Mouse (Mus musculus) gastrocnemius, postnatal 4 days (tissue): ENCODE measurements at regions not wholly inside any gene's neighbourhood (a gene's known extent, or its start where the extent isn't known, plus 50 kb on each side); places are given as distances from the start of the nearest gene placed in this dataset.

ENCODE experiments used
- DNase-seq, 2 experiments: peaks; one replicate each; pipeline ENCODE4 v3.0.0; 2021 to 2022; ENCODE audit warnings: low spot score in 2 of 2, mixed read lengths in 2 of 2

DNA sequence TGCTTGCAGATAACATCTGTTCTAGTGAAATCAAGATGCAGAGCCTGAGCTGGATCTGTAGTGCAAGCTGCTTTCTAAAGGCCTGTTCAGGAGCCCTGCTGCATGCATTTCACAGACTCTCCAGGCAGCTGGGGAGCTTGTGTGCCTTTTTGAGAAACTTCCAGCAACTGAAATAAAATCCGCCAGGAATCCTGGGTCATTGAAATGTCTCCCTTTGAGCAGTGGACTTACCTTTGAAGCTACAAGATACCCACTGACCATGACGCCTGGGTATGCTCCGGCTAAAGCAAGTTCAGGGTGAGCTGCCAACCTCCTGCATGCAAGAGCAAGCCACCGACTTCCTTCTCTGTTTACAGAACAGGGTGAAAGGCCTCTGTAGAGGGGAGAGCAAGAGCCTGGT is 278.7 kb downstream of the Cenpw start:
- DNase-seq = peak in 1 of 2 experiments; percentile 7

DNA sequence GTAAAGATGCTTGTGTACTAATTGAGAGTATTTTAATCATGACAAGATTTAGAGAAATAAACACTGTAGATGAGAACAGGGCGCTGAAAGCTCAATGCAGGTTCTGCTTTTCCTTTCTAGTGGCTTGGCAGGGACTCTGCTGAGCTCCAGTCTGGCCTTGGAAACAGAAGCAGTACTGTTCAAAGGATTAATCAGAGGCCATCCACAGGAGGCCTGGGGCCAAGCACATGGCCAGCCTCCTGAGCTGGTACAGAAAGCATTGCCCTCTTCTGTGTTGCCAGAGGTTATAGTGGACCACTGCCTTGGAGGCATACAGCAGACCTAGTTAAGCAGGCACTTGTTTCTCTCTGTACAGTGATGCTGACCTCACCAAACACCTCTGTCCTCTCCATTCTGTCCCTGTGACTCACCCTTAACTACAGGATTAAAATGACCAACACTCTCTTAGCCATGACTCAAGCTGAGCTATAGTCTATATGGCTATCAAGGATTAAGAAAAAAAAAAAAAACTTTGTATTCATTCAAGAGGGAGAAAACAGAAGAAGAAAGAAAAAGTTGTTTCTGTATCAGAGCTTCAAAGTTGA is 302.5 kb downstream of the Cenpw start:
- no peak for DNase-seq

DNA sequence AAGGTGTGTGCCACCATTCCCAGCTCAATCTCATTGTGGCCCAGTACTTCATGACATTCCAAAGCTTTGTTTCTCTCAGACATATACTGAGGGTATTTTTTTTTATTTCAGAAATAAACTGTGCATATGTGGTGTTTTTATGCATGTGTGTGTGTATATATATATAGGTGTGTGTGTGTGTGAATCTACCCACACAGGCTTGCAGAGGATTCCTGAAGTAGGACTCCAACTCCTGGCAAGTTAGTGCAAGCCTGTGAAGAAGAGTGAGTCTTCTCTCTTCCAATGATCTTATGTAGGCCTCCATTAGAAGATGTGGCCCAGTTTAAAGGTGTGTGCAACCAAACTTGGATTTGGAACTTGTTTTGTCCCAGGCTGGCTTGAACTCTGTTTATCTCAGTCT is 328.9 kb upstream of the Rspo3 start:
- DNase-seq = no peak

DNA sequence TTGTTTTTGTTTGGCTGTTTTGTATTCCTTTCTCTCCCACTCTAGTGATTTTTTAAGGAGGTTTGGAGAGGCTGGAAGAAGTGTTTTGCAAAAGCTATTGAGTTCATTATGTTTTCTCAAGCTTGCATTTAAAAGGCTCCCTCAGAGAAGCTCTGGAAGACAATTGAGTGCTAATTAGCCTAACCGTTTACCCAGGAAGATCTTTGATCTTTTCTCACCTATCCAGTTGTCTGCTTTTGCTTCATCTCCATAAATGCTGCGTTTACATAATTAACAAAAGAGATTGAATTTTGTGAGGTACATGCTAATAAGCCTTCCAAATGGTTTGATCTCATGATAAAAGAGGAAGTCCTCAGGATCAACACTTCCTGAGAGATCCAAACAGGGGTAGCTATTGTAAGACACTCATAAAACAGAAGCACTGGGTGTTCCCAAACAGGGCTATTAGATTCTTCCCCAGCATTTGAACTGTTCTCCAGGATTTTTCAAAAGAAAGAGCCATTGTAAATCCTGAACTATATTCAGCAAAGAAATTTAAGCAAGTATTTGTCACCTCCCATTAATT is 320.2 kb upstream of the Rspo3 start:
- DNase-seq = no peak

DNA sequence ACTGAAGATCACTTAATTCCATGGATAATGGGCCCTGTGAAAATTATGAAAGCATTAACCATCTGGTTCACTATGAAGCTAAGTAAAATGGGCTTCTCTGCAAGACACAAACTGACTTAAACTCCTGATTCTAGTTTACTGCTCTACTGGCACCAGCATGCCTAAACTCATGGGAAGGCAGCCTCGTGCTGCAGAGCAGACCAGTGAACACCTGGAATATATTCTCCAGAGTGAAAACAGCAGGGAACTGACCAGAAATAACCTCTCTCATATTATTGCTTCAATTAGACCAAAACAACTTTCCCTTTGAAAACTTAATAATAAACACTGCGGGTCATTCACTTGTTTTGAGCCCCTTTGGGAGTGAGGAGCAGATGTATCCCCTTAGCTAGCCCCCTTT is 316.8 kb upstream of the Rspo3 start:
- DNase-seq = no peak

DNA sequence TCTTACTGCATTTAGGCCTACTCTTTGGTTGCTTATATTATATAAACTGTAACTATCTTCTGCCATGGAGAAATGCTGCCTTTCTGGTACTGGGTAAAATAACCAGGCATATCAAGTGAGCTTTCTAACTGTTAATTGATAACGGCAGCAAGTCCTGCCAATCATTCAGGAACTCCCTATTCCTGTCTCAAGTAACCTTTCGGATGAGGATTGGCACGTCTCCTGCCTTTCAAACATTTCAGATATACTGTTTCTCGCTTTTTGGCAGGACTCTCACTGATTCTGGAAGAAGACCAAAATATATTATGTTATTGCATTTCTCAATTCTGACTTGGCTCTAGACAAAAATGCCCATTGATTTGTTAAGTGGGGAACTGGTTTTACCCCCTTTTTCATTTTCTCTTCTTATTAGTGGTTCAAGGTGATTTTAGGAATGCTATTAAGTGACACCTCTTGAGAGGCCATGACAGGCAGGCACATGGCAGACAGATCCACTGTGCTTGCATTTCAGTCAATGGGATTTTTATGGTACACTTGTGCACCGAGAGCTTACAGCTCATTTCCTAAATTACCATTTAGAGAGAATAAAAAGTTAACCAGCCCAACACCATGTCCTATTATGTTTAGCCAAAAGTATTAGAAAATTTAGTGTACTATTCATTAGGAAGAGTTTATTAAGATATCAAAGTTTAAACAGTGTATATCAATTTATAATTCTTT is 289.4 kb upstream of the Rspo3 start:
- DNase-seq = no peak

DNA sequence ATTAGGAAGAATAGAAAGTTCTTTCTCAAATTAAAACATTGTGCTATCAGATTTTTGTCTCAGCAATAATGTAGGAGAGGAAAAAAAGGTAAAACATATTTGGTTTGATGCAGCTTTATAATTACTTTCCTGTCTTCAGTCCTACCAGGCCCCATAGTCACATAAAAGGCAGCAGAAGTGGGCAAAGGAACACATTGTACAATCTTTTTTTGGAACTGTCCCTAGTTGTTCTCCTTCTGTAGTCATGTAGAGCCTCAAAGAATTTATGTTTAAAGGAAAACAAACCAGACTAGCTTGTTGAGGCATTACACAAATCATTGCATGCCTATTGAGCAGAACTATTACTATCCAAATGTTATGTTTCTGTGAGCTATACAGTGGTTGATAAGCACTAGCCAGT is 288.7 kb upstream of the Rspo3 start:
- DNase-seq = no peak

DNA sequence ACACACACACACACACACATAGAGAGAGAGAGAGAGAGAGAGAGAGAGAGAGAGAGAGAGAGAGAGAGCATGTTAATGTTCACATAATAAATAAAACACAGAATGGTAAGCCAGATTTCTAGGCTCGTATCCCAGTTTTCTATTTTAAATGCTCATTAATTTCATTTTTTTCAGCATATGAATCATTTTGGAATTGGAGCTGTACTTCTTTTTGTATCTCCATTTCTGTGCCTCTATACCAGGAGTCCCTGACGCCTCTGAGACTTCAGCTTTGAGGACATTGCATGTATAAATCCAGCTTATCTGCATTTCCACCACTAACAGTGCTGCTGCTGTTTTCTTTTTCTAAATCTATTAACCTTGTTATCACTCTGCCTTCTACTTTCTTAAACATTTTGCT is 287.5 kb upstream of the Rspo3 start:
- DNase-seq = no peak

DNA sequence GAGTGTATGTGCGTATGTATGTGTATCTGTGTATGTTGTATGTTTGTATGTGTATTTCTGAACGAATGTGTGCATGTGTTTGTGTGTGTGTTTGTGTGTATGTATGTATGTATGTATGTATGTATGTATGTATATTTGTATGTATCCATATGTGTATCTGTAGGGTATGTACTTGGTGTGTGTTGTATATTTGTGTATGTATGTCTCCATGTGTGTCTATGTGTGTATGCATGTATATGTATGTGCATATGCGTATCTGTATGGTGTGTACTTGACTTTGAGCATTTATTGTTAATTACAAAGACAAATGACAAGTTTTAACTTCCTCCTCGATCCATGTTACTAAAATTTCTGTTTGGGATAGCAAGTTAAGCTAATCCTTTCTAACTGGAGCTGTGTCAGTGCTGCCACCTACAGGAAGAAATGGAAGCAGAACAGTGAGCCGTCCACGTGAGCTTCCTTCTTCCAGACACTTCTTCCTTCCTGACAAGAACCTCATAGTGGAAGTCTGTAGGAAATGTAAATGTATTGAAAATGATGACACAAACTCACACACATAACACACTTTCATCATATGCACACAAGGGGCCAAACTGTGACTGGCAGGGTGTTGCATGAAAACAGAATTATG is 268.4 kb upstream of the Rspo3 start:
- DNase-seq = peak in 1 of 2 experiments; percentile 18

DNA sequence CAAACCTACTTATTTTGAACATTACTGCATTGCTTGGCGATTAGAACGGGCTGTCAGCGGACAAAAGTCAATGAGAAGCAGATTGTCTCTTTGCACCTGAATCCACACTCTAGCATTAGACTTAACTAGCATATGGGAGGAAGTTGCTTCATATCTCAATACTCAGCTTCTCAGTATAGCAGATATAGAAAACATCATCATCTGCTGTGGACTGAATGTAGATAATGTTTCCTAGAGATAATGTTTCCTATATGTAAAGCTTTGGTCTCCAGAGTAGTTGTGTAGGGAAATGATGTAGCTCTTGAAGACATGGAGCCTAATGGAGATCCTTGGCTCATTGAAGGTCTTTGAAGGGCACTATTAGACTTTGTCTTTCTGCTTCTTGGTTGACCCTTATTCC is 267.0 kb upstream of the Rspo3 start:
- no peak for DNase-seq

DNA sequence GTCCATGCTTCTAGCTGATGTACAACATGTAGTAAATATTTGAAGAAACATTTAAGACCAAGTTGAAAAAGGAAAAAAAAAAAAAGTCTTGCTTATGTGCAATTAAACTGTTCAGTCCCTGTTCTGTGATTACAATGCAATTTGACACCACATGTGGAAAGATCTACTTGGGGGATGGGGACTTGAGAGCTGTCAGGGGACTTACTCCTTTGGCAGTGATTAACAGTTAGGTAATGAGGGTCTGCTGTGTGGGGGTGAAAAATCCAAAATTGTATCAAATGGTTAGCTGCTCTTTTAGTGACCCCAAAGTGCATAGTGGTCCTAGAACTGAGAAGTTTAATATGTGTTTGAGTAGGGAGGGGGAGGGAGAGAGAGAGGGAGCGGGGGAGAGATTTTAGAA is 259.0 kb upstream of the Rspo3 start:
- DNase-seq = no peak

DNA sequence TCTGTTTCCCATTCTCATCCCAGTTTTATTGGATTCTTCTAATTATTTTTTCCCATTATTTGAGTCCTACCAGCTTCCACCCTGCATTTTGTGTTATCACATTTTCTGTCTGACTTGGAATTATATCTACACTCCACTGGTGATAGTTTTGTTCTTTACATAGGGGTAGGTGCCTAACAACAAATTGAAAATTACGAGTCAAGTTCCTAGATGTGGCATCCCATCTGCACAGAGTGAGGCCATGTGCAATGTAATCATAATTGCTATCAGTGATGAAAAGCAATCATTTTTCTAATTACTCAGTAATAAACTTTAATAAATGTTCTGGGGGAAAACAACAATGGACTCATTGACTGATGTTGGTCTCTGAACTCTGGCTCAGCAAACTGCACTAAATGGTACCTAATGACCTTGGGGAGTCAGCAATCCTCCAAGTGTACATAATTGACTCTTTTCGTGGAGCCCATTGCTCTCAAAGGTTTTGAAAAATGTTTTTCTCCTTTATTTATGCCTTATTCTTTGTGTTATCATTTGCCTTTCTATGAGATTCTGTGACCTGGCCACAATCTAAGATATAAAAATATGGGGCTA is 250.6 kb upstream of the Rspo3 start:
- DNase-seq = no peak

DNA sequence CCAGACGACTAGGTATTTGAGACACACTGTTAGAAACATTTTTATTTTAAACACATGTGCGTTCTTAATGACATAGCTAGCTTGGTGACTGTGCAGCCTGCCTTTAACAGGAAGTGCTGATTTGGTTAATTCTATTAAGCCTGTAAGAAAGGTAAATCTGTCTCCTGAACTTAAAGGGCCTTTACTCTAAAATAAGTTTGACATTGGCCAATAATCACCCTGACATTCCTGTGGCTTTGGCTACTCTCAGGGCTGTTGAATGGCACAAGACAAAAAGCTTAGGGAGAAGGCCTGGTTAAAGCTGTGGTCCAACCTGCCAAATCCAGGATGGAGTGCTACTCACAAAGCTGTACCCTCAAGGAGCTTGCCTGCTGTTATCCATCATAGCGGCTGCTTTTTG is 201.0 kb upstream of the Rspo3 start:
- no peak for DNase-seq

DNA sequence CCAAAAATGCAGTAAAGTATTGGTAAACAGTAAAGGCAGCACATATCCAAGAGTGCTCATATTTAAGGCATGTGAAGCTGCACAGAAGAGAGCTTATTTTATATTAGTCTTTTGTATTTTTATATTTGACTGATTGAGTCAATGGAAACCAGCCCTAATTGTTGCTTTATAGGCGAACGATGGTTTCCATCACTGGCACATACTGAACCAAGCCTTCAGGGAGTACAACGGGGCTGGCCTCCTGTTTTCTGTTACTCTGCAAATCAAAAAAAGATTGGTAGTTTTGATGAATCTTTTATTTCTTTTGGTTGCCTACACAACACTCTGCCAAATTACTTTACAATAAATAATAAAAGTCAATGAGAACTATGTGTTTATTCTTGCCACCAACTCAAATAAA is 189.7 kb upstream of the Rspo3 start:
- DNase-seq = no peak

DNA sequence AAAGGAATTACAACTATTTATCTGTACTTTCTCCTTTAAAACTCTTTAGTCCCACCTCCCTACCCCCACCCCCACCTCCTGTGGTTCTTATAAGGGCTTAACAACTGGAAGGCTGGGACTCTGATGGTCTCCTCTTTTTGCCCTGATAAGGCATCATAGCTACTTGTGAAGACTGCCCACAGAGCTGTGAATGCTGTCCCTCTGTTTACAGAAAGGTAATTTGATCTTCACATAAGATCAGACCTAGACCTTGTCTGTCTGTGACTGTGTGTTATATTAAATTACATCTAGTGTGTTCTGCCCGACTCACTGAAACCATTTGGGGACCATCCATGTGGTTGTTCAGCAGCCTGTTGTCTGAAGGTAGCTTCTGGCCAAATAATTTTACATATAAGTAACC is 175.3 kb upstream of the Rspo3 start:
- no peak for DNase-seq

DNA sequence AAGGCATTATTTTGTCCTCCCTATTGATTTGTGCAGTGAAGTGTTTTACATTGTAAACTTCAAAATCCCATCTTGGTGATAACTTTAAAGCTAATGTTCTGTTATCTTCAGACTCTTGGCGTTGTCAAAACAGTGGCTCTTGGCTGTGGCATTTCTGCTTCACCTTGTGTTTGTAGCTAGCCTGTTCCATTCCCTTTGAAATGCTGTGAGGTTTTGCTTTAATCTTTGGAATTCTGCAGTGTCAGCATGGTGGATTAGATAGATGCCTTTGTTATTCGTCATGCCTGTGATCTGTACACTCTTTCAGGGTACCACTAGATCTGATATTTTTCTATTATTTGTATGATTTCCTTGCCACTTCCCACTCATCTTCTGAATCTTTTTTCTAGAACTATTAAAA is 173.0 kb upstream of the Rspo3 start:
- DNase-seq = no peak

DNA sequence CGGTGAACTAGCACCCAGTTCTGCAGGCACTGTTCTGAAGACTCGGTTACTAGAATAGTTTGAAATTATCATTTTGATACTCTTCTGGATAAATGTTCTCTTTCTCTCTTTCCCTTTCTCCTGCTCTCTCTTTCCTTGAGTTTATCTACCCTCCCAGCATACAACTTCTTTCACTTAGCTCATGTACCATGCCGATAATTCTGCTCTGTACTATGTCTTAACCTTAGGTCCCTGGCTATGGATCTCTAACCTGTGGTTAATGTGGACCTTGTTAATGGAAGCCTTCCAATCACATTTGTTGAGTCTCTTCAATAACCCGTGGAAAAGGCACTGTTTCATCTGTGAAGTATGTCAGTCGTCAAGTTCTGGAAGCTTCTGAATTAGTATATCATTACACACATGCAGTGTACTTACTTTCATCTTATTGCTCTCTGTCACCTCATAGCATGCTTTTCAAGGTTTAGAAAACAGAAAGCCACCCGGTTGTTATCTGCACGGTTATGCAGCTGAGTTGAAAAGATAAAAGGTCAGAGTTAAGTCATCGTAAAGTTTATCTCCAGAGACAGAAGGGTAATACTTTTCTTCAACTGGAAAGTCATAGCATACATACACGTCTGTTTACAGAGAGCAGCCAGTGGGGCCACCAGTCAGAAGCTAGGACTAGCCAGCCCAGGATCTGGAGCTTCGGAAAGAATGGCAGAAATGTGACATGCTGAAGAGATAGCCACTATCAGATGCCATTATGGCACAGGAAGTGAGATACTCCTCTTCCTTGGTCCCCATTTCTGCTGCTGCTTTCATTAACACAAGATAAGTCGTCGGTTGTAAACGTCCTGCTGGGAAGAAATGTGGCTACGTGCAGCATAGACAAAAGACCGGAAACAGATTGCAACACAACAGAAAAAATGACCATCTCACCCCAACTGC is 157.6 kb upstream of the Rspo3 start:
- no peak for DNase-seq

DNA sequence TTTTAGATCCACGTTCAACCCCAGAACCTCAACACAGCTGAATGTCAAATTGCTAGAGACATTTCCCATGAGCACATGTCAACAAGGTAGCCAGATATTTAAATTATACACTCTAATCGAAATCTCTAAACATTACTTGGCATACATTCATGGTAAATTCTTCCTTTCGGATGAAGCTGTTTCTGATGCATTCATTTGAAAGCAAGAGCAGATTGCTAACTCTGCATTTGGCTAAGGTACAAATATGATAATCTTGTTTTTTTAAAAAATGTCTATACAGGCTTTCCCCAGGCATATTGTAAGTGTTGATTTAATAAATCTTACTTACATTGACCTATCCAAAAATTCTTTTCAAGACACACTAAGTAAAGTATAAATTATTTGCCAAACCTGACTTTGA is 153.9 kb upstream of the Rspo3 start:
- DNase-seq = no peak

DNA sequence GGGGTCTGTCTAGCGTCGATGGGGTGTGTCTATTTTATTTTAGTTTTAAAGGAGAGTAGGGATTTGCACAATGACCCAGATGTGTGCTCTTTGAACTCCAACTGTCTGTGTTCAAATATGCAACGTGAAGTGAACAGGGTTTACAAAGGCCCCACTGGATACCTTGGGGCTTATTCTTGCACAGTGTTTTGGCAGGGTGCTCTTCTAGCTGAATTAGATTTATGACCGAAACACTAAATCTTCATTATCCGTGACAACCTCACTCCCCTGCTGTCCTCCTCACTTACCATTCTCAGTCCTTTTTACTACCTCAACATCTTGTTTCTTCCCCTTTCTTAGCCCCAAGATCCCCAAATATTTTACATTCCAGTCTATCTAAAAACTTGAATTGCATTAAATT is 151.3 kb upstream of the Rspo3 start:
- DNase-seq = no peak

DNA sequence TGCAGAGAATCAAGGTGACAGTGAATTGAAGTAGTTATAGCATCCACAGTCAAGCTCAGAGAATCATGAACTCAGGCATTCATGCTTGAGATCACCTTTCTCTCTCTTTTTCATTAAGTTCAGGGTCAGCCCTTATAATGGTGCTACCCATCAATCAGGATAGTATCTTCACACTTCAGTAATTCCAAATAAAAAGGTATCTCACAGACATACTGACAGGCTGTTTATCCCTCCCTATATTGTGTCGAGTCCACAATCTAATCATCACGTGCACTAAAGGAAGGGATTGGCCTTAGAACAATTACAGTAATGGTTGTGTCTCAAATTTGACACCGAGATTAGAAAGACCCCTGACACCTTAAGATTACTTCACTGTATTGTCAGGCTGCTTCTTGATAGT is 138.7 kb upstream of the Rspo3 start:
- no peak for DNase-seq

DNA sequence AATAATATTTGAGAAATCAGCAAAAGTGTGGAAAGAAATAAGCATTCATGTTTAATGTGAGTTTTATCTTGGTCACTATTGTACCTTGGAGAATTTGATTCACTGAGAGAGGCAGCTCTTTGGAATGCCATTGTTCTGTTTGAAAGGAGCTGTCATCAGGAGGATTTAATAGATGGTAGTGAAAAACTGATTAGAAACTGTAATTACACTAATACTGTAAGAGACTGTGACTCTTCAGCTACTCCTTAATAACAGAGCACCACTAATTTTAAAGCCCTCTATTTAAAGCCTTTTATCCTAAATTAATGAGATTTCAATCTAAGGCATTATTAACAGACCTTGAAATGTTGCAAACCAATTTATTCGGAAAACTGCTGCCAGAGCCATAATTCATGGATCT is 126.1 kb upstream of the Rspo3 start:
- DNase-seq = no peak
